Mouse (Mus musculus): Measurements from ENCODE around the gene Gm5741. TPM values are rescaled to one million over a fixed set of nuclear protein-coding genes. Genes with fewer than 3 reads are reported as not detected.

Gm5741 gene
- polyA plus RNA-seq, 1 experiment from 2014 or later: not detected

Small RNAs within 50 kb of the gene (microRNA-seq; reads per million reads assigned to microRNA genes)
- gene Gm23388: 8.4 reads per million, percentile 24 among the genes with 10 or more reads in this experiment
- gene Mir7070: 1.5 reads per million

Other genes with a start within 250 kb of the Gm5741 start
- 2.5 and 3.0 TPM in 2 replicates for gene Dand5, start 245.2 kb downstream of the Gm5741 start, polyA plus RNA-seq (2015; fragmentation: Nextera tagmentation; extraction: Ambion mirVana)
- gene Gadd45gip1, start 236.5 kb downstream of the Gm5741 start, polyA plus RNA-seq (2015; fragmentation: Nextera tagmentation; extraction: Ambion mirVana): 41.5 and 41.9 TPM in 2 replicates
- gene Rad23a, start 227.3 kb downstream of the Gm5741 start, polyA plus RNA-seq (2015; fragmentation: Nextera tagmentation; extraction: Ambion mirVana): 294 and 307 TPM in 2 replicates
- gene Calr, start 221.0 kb downstream of the Gm5741 start, polyA plus RNA-seq (2015; fragmentation: Nextera tagmentation; extraction: Ambion mirVana): 473 and 480 TPM in 2 replicates
- gene Farsa, start 211.0 kb downstream of the Gm5741 start, polyA plus RNA-seq (2015; fragmentation: Nextera tagmentation; extraction: Ambion mirVana): 52.7 and 53.1 TPM in 2 replicates
- 41.2 and 47.8 TPM in 2 replicates for gene Syce2, start 195.9 kb downstream of the Gm5741 start, polyA plus RNA-seq (2015; fragmentation: Nextera tagmentation; extraction: Ambion mirVana)
- gene Gcdh, start 174.1 kb downstream of the Gm5741 start, polyA plus RNA-seq (2015; fragmentation: Nextera tagmentation; extraction: Ambion mirVana): 65.7 and 73.0 TPM in 2 replicates
- gene Klf1, start 166.1 kb downstream of the Gm5741 start, polyA plus RNA-seq (2015; fragmentation: Nextera tagmentation; extraction: Ambion mirVana): 394 and 409 TPM in 2 replicates
- 12.5 and 13.6 TPM in 2 replicates for gene Dnase2a, start 159.4 kb downstream of the Gm5741 start, polyA plus RNA-seq (2015; fragmentation: Nextera tagmentation; extraction: Ambion mirVana)
- gene Mast1, start 130.6 kb downstream of the Gm5741 start, polyA plus RNA-seq (2015; fragmentation: Nextera tagmentation; extraction: Ambion mirVana): 0.09 and 0.15 TPM in 2 replicates
- 0.20 and 0.44 TPM in 2 replicates for gene Rtbdn, start 121.0 kb downstream of the Gm5741 start, polyA plus RNA-seq (2015; fragmentation: Nextera tagmentation; extraction: Ambion mirVana)
- 0.45 and 1.4 TPM in 2 replicates for gene Gm49661, start 98.5 kb downstream of the Gm5741 start, polyA plus RNA-seq (2015; fragmentation: Nextera tagmentation; extraction: Ambion mirVana)
- gene Prdx2, start 98.4 kb downstream of the Gm5741 start, polyA plus RNA-seq (2015; fragmentation: Nextera tagmentation; extraction: Ambion mirVana): 1,724 and 1,773 TPM in 2 replicates
- gene Rnaseh2a, start 98.2 kb downstream of the Gm5741 start, polyA plus RNA-seq (2015; fragmentation: Nextera tagmentation; extraction: Ambion mirVana): 91.6 and 98.1 TPM in 2 replicates
- 10.6 and 16.5 TPM in 2 replicates for gene Junb, start 89.3 kb downstream of the Gm5741 start, polyA plus RNA-seq (2015; fragmentation: Nextera tagmentation; extraction: Ambion mirVana)
- 8.5 and 9.5 TPM in 2 replicates for gene Hook2, start 77.4 kb downstream of the Gm5741 start, polyA plus RNA-seq (2015; fragmentation: Nextera tagmentation; extraction: Ambion mirVana)
- not detected in 2 replicates for gene Best2, start 53.5 kb downstream of the Gm5741 start, polyA plus RNA-seq (2015; fragmentation: Nextera tagmentation; extraction: Ambion mirVana)
- gene Asna1, start 42.7 kb downstream of the Gm5741 start, polyA plus RNA-seq (2015; fragmentation: Nextera tagmentation; extraction: Ambion mirVana): 48.6 and 55.8 TPM in 2 replicates
- 49.2 and 50.0 TPM in 2 replicates for gene Trir, start 41.2 kb downstream of the Gm5741 start, polyA plus RNA-seq (2015; fragmentation: Nextera tagmentation; extraction: Ambion mirVana)
- 17.7 and 17.8 TPM in 2 replicates for gene Tnpo2, start 31.1 kb downstream of the Gm5741 start, polyA plus RNA-seq (2015; fragmentation: Nextera tagmentation; extraction: Ambion mirVana)
- gene Fbxw9, start 7.9 kb downstream of the Gm5741 start, polyA plus RNA-seq (2015; fragmentation: Nextera tagmentation; extraction: Ambion mirVana): 10.3 and 10.4 TPM in 2 replicates
- gene Dhps, start 3.8 kb upstream of the Gm5741 start, polyA plus RNA-seq (2015; fragmentation: Nextera tagmentation; extraction: Ambion mirVana): 23.5 and 25.7 TPM in 2 replicates
- gene Wdr83os, start 12.8 kb upstream of the Gm5741 start, polyA plus RNA-seq (2015; fragmentation: Nextera tagmentation; extraction: Ambion mirVana): 56.0 and 58.2 TPM in 2 replicates
- gene Wdr83, start 13.3 kb upstream of the Gm5741 start, polyA plus RNA-seq (2015; fragmentation: Nextera tagmentation; extraction: Ambion mirVana): 22.0 and 23.6 TPM in 2 replicates
- 38.7 and 44.4 TPM in 2 replicates for gene Man2b1, start 15.3 kb upstream of the Gm5741 start, polyA plus RNA-seq (2015; fragmentation: Nextera tagmentation; extraction: Ambion mirVana)
- 2.6 and 3.4 TPM in 2 replicates for gene Zfp791, start 55.1 kb upstream of the Gm5741 start, polyA plus RNA-seq (2015; fragmentation: Nextera tagmentation; extraction: Ambion mirVana)
- gene Cks1brt, start 83.9 kb upstream of the Gm5741 start, polyA plus RNA-seq (2015; fragmentation: Nextera tagmentation; extraction: Ambion mirVana): not detected in 2 replicates
- gene Olfr371, start 158.0 kb upstream of the Gm5741 start, polyA plus RNA-seq (2015; fragmentation: Nextera tagmentation; extraction: Ambion mirVana): not detected in 2 replicates
- gene Orc6, start 231.7 kb upstream of the Gm5741 start, polyA plus RNA-seq (2015; fragmentation: Nextera tagmentation; extraction: Ambion mirVana): 68.3 and 78.3 TPM in 2 replicates
- gene Vps35, start 231.8 kb upstream of the Gm5741 start, polyA plus RNA-seq (2015; fragmentation: Nextera tagmentation; extraction: Ambion mirVana): 88.1 and 93.8 TPM in 2 replicates

All from liver, embryonic 16.5 days (tissue).